Comparison of ENCODE assay signal across 11 mouse cellular contexts in genomic region chr11:118906131-118906823, GRCm38 (mm10). TPM values are rescaled to one million over a fixed set of nuclear protein-coding genes. Genes with fewer than 3 reads are reported as not detected.
DNase-seq lines count a peak whose midpoint lies in the region; ATAC-seq and TF ChIP-seq lines count a peak whose summit lies in the region.
"Had no signal": no experiment of that assay in that cellular context is flagged by ENCODE, and none has a peak within 500 bp of the region (broad histone marks: within the 10 kb centered on the region; RNA-seq: fewer than 3 reads in every experiment).

No protein-coding gene starts in this region.

- peak overlapping the region; percentile 30 for H3K4me2 ChIP-seq in hindbrain, embryonic 11.5 days (replicated peaks; ENCODE audit: low read depth, low read length)
- H3K4me2 ChIP-seq in myocyte (ENCODE audit: low read depth): no peak overlapping the region

- no peak for DNase-seq in layer of hippocampus, adult 2 months (ENCODE audit: low spot score in 2 of 2)
- no peak for DNase-seq in layer of hippocampus, adult 9-10 months (ENCODE audit: low spot score)
- peak; percentile 66 to 70 for DNase-seq in cerebellum, postnatal 25 days
- DNase-seq in hindbrain, embryonic 11.5 days (ENCODE audit: low spot score): peak; percentile 33
- no peak for DNase-seq in lung, postnatal 10 days
- no peak for DNase-seq in layer of hippocampus, postnatal 14 days (ENCODE audit: low spot score in 2 of 2)
- DNase-seq: left cerebral cortex, postnatal 4 days had no signal

- peak overlapping the region; percentile 35; the same call in 1 of the 2 replicates for H3K9ac ChIP-seq in hindbrain, embryonic 11.5 days (ENCODE audit: low read depth, low read length)

- H3ac ChIP-seq in myocyte (ENCODE audit: control insufficient read depth, insufficient read length): no peak overlapping the region

- no peaks in the 10 kb centered on the region for H3K36me3 ChIP-seq in hindbrain, embryonic 11.5 days (ENCODE audit: control insufficient read depth, insufficient read depth, low read length)
- no peaks in the 10 kb centered on the region for H3K36me3 ChIP-seq in myocyte (ENCODE audit: control insufficient read depth, insufficient read depth)

- peaks cover 30% of the 10 kb centered on the region for H3K27me3 ChIP-seq in hindbrain, embryonic 11.5 days (ENCODE audit: control insufficient read depth, insufficient read depth, low read length)
- H3K27me3 ChIP-seq in myocyte (ENCODE audit: control insufficient read depth, insufficient read depth, insufficient read length): peaks cover 91% of the 10 kb centered on the region

- no peak for ATAC-seq in hindbrain, embryonic 11.5 days (ENCODE audit: low FRiP score)
- ATAC-seq in megakaryocyte progenitor cell, adult 5-6 weeks (replicated peaks; ENCODE audit: poor library complexity): no peak

- peak overlapping the region; percentile 99 for H3K27ac ChIP-seq in layer of hippocampus, adult 2 months
- no peak overlapping the region for H3K27ac ChIP-seq in hindbrain, embryonic 11.5 days (ENCODE audit: low read depth, low read length)

- H3K4me3 ChIP-seq in layer of hippocampus, adult 2 months: peak overlapping the region; percentile 77
- peak overlapping the region; percentile 58; the same call in 1 of the 2 replicates for H3K4me3 ChIP-seq in hindbrain, embryonic 11.5 days (ENCODE audit: low read depth, low read length)
- no peak overlapping the region for H3K4me3 ChIP-seq in myocyte

- WGBS in hindbrain, embryonic 11.5 days: 26% methylated on average over 12 of the region's 12 CpGs

- no peaks in the 10 kb centered on the region for H3K9me3 ChIP-seq in hindbrain, embryonic 11.5 days (ENCODE audit: control insufficient read depth, low read length)

- TF ChIP-seq POLR2A in myocyte (IDR thresholded peaks at IDR 0.05; ENCODE audit: insufficient read length, low read depth): no peak

- no peaks in the 10 kb centered on the region for H3K79me2 ChIP-seq in myocyte (ENCODE audit: control insufficient read depth, insufficient read depth)

- peaks cover 10% of the 10 kb centered on the region; the same call in 1 of the 2 replicates for H3K4me1 ChIP-seq in hindbrain, embryonic 11.5 days (replicated peaks; ENCODE audit: control insufficient read depth, insufficient read depth, low read length)

- no peak for TF ChIP-seq CTCF in layer of hippocampus, adult 2 months (conservative IDR thresholded peaks at IDR 0.05)

TF ChIP-seq in myocyte, 11 proteins besides CTCF, POLR2A, EP300 and RAD21:
- TF ChIP-seq TCF3 (IDR thresholded peaks at IDR 0.05; ENCODE audit: insufficient read length, low read depth) (no peak), REST (IDR thresholded peaks at IDR 0.05; ENCODE audit: insufficient read depth, insufficient read length) (peak; percentile 70), USF1 (IDR thresholded peaks at IDR 0.05; ENCODE audit: low read depth) (no peak), MYOG (IDR thresholded peaks at IDR 0.05; ENCODE audit: control insufficient read depth in 1 of 3, insufficient read depth in 1 of 3, insufficient read length in 2 of 3, low read depth in 2 of 3) (no peak)

RNA-seq across cellular contexts. Expression of gene Rbfox3, which starts 5.1 kb away (rescaled TPM):
- total RNA-seq in layer of hippocampus, adult 2 months (2021): 100 to 1,000 TPM; 276 to 303 TPM
- 11.7 and 12.6 TPM in 2 replicates for polyA plus RNA-seq in hindbrain, embryonic 11.5 days (2014; fragmentation: Nextera tagmentation; extraction: Ambion mirVana)
- not detected for polyA plus RNA-seq in myocyte (2012; fragmentation: generic; extraction: Trizol)
- total RNA-seq in megakaryocyte progenitor cell, adult 5-6 weeks (2015): not detected in 2 replicates
- not detected in 2 replicates for total RNA-seq in megakaryocyte progenitor cell, adult 5-6 weeks (2017)
- 100 to 1,000 TPM; 224 to 233 TPM for total RNA-seq in layer of hippocampus, postnatal 14 days (2021)
- total RNA-seq: hematopoietic stem cell, adult 5-6 weeks; monocyte, adult 5-6 weeks had no signal

Comparison
In these comparisons a context has a peak if more than half of its experiments do, and no peak if none do; other contexts are left out.
1. DNase-seq: peak in cerebellum, postnatal 25 days (2 of 2) and hindbrain, embryonic 11.5 days (single experiment); none in layer of hippocampus, adult 2 months (0 of 2), layer of hippocampus, adult 9-10 months (single experiment), lung, postnatal 10 days (single experiment) and layer of hippocampus, postnatal 14 days (0 of 2).
2. RNA of gene Rbfox3, which starts 5.1 kb away (total RNA-seq): 276 to 303 TPM in layer of hippocampus, adult 2 months and 224 to 233 TPM in layer of hippocampus, postnatal 14 days; not detected in megakaryocyte progenitor cell, adult 5-6 weeks; every median in the first group is over 100 times any median in the second.